Mouse (Mus musculus): ENCODE measurements around the gene Ear6. TPM values are rescaled to one million over a fixed set of nuclear protein-coding genes. Genes with fewer than 3 reads are reported as not detected.

Gene Ear6
- total and polyA plus RNA-seq, 3 experiments, result not detected

Other genes with a start within 250 kb of the Ear6 start
- gene Gm17078, start 242.4 kb upstream of the Ear6 start, total RNA-seq (2012; rRNA removed), result not detected in 2 replicates
- gene Gm17078, start 242.4 kb upstream of the Ear6 start, total RNA-seq (2014; rRNA removed), result not detected in 2 replicates
- not detected in 2 replicates for gene Gm17078, start 242.4 kb upstream of the Ear6 start, polyA plus RNA-seq (2012; ENCODE audit: insufficient read length, low read depth)
- 0.17 and 0.59 TPM in 2 replicates for gene Gm4181, start 218.0 kb upstream of the Ear6 start, total RNA-seq (2012; rRNA removed)
- 2.7 and 3.5 TPM in 2 replicates for gene Gm4181, start 218.0 kb upstream of the Ear6 start, total RNA-seq (2014; rRNA removed)
- 0.70 and 1.6 TPM in 2 replicates for gene Gm4181, start 218.0 kb upstream of the Ear6 start, polyA plus RNA-seq (2012; ENCODE audit: insufficient read length, low read depth)
- not detected in 2 replicates for gene Gm17079, start 158.2 kb upstream of the Ear6 start, total RNA-seq (2012; rRNA removed)
- gene Gm17079, start 158.2 kb upstream of the Ear6 start, total RNA-seq (2014; rRNA removed), result not detected in 2 replicates
- not detected in 2 replicates for gene Gm17079, start 158.2 kb upstream of the Ear6 start, polyA plus RNA-seq (2012; ENCODE audit: insufficient read length, low read depth)
- gene Gm5800, start 136.5 kb upstream of the Ear6 start, total RNA-seq (2012; rRNA removed), result not detected in 2 replicates
- gene Gm5800, start 136.5 kb upstream of the Ear6 start, total RNA-seq (2014; rRNA removed), result not detected in 2 replicates
- not detected in 2 replicates for gene Gm5800, start 136.5 kb upstream of the Ear6 start, polyA plus RNA-seq (2012; ENCODE audit: insufficient read length, low read depth)
- gene Ang4, start 80.1 kb upstream of the Ear6 start, total RNA-seq (2012; rRNA removed), result not detected in 2 replicates
- gene Ang4, start 80.1 kb upstream of the Ear6 start, total RNA-seq (2014; rRNA removed), result not detected in 2 replicates
- not detected in 2 replicates for gene Ang4, start 80.1 kb upstream of the Ear6 start, polyA plus RNA-seq (2012; ENCODE audit: insufficient read length, low read depth)
- not detected in 2 replicates for gene AY358078, start 53.7 kb upstream of the Ear6 start, total RNA-seq (2012; rRNA removed)
- 0.26 TPM in 1 of 2 replicates, not detected in the other for gene AY358078, start 53.7 kb upstream of the Ear6 start, total RNA-seq (2014; rRNA removed)
- gene AY358078, start 53.7 kb upstream of the Ear6 start, polyA plus RNA-seq (2012; ENCODE audit: insufficient read length, low read depth), result not detected in 2 replicates
- 19.5 and 21.7 TPM in 2 replicates for gene Mettl17, start 31.1 kb downstream of the Ear6 start, total RNA-seq (2012; rRNA removed)
- gene Mettl17, start 31.1 kb downstream of the Ear6 start, total RNA-seq (2014; rRNA removed), result 26.2 and 32.3 TPM in 2 replicates
- gene Mettl17, start 31.1 kb downstream of the Ear6 start, polyA plus RNA-seq (2012; ENCODE audit: insufficient read length, low read depth), result 29.9 and 32.0 TPM in 2 replicates
- gene Slc39a2, start 39.2 kb downstream of the Ear6 start, total RNA-seq (2012; rRNA removed), result 0.42 TPM in 2 replicates
- 0.11 and 0.20 TPM in 2 replicates for gene Slc39a2, start 39.2 kb downstream of the Ear6 start, total RNA-seq (2014; rRNA removed)
- 0.44 and 0.49 TPM in 2 replicates for gene Slc39a2, start 39.2 kb downstream of the Ear6 start, polyA plus RNA-seq (2012; ENCODE audit: insufficient read length, low read depth)
- 0.59 and 1.1 TPM in 2 replicates for gene Ndrg2, start 60.5 kb downstream of the Ear6 start, total RNA-seq (2012; rRNA removed)
- gene Ndrg2, start 60.5 kb downstream of the Ear6 start, total RNA-seq (2014; rRNA removed), result 0.43 and 0.50 TPM in 2 replicates
- 0.74 and 1.0 TPM in 2 replicates for gene Ndrg2, start 60.5 kb downstream of the Ear6 start, polyA plus RNA-seq (2012; ENCODE audit: insufficient read length, low read depth)
- gene Tppp2, start 64.7 kb downstream of the Ear6 start, total RNA-seq (2012; rRNA removed), result not detected in 2 replicates
- not detected in 2 replicates for gene Tppp2, start 64.7 kb downstream of the Ear6 start, total RNA-seq (2014; rRNA removed)
- gene Tppp2, start 64.7 kb downstream of the Ear6 start, polyA plus RNA-seq (2012; ENCODE audit: insufficient read length, low read depth), result not detected in 2 replicates
- not detected in 2 replicates for gene Rnase13, start 69.1 kb downstream of the Ear6 start, total RNA-seq (2012; rRNA removed)
- gene Rnase13, start 69.1 kb downstream of the Ear6 start, total RNA-seq (2014; rRNA removed), result not detected in 2 replicates
- gene Rnase13, start 69.1 kb downstream of the Ear6 start, polyA plus RNA-seq (2012; ENCODE audit: insufficient read length, low read depth), result not detected in 2 replicates
- gene Arhgef40, start 131.0 kb downstream of the Ear6 start, total RNA-seq (2012; rRNA removed), result 3.8 and 8.9 TPM in 2 replicates
- 0.62 and 0.85 TPM in 2 replicates for gene Arhgef40, start 131.0 kb downstream of the Ear6 start, total RNA-seq (2014; rRNA removed)
- gene Arhgef40, start 131.0 kb downstream of the Ear6 start, polyA plus RNA-seq (2012; ENCODE audit: insufficient read length, low read depth), result 1.1 and 2.2 TPM in 2 replicates
- gene Tmem253, start 162.0 kb downstream of the Ear6 start, total RNA-seq (2012; rRNA removed), result 0.64 and 0.71 TPM in 2 replicates
- not detected in 2 replicates for gene Tmem253, start 162.0 kb downstream of the Ear6 start, total RNA-seq (2014; rRNA removed)
- gene Tmem253, start 162.0 kb downstream of the Ear6 start, polyA plus RNA-seq (2012; ENCODE audit: insufficient read length, low read depth), result 1.9 and 2.6 TPM in 2 replicates
- 17.5 and 20.0 TPM in 2 replicates for gene Zfp219, start 167.0 kb downstream of the Ear6 start, total RNA-seq (2012; rRNA removed)
- 11.5 and 15.8 TPM in 2 replicates for gene Zfp219, start 167.0 kb downstream of the Ear6 start, total RNA-seq (2014; rRNA removed)
- 19.3 and 20.8 TPM in 2 replicates for gene Zfp219, start 167.0 kb downstream of the Ear6 start, polyA plus RNA-seq (2012; ENCODE audit: insufficient read length, low read depth)
- not detected in 2 replicates for gene Olfr221, start 188.8 kb downstream of the Ear6 start, total RNA-seq (2012; rRNA removed)
- not detected in 2 replicates for gene Olfr221, start 188.8 kb downstream of the Ear6 start, total RNA-seq (2014; rRNA removed)
- not detected in 2 replicates for gene Olfr221, start 188.8 kb downstream of the Ear6 start, polyA plus RNA-seq (2012; ENCODE audit: insufficient read length, low read depth)

Measured in CH12.LX (cell line).